Mouse (Mus musculus) midbrain, postnatal 0 days (tissue): ENCODE data around the gene Spsb1. TPM values are rescaled to one million over a fixed set of nuclear protein-coding genes. Genes with fewer than 3 reads are reported as not detected.

ENCODE experiments used
- ATAC-seq: fragments of 200-750 bp; cut with Nextera tagmentation; 2 replicates; pipeline ENCODE4 v1.8.0; 2017; ENCODE audit warnings: moderate number of reproducible peaks, mild to moderate bottlenecking, moderate TSS enrichment, moderate library complexity; ENCODE audit not compliant: low FRiP score
- DNase-seq: peaks from one replicate; pipeline ENCODE4 v3.0.0-alpha.2; 2015; ENCODE audit warnings: low spot score
- H3K27ac ChIP-seq: fragments of 300-500 bp; sonication (generic); 2 replicates; pipeline ENCODE4 v1.5.1; 2014; ENCODE audit warnings: low read depth, mild to moderate bottlenecking, low read length, mixed read lengths
- H3K27me3 ChIP-seq: fragments of 300-500 bp; sonication (generic); 2 replicates; pipeline ENCODE4 v1.6.1; 2014; ENCODE audit warnings: low read length, control low read depth, mixed read lengths; ENCODE audit not compliant: insufficient read depth
- H3K36me3 ChIP-seq: fragments of 300-500 bp; sonication (generic); 2 replicates; pipeline ENCODE4 v1.6.1; 2014; ENCODE audit warnings: low read length, control low read depth, mixed read lengths; ENCODE audit not compliant: insufficient read depth
- H3K4me1 ChIP-seq: fragments of 300-500 bp; sonication (generic); 2 replicates; pipeline ENCODE4 v1.6.1; 2014; ENCODE audit warnings: mild to moderate bottlenecking, control low read depth, antibody characterized with exemption, low read length, mixed read lengths; ENCODE audit not compliant: insufficient read depth
- H3K4me2 ChIP-seq: fragments of 300-500 bp; sonication (generic); 2 replicates; pipeline ENCODE4 v1.6.1; 2014; ENCODE audit warnings: low read depth, mild to moderate bottlenecking, low read length, mixed read lengths; ENCODE audit not compliant: poor library complexity, severe bottlenecking
- H3K4me3 ChIP-seq: fragments of 300-500 bp; sonication (generic); 2 replicates; pipeline ENCODE4 v1.5.1; 2014; ENCODE audit warnings: low read depth, mild to moderate bottlenecking, low read length, moderate library complexity
- H3K9ac ChIP-seq: fragments of 300-500 bp; sonication (generic); replicated peaks from 2 replicates; pipeline ENCODE4 v1.6.1; 2014; ENCODE audit warnings: mild to moderate bottlenecking, low read length, moderate library complexity, mixed read lengths; ENCODE audit not compliant: poor library complexity, severe bottlenecking
- H3K9me3 ChIP-seq: fragments of 300-500 bp; sonication (generic); 2 replicates; pipeline ENCODE4 v1.6.1; 2016; ENCODE audit warnings: low read length, control low read depth
- CTCF ChIP-seq: IDR thresholded peaks from 2 replicates; pipeline ENCODE4 v1.5.1; 2016; ENCODE audit warnings: antibody characterized with exemption, mild to moderate bottlenecking
- WGBS: fragments of 180-500 bp; shearing (Covaris S2); extraction: QIAGEN DNeasy Blood & Tissue Kit; methylation state at CpG from one replicate; pipeline ENCODE4 v1.1.7; 2014; 5-methylcytosine and 5-hydroxymethylcytosine counted together
- polyA plus RNA-seq: library from polyadenylated mRNA; unstranded; fragments of >200 nt; fragmentation: Nextera tagmentation; extraction: Ambion mirVana; gene quantifications from 2 replicates; pipeline ENCODE4 v1.2.1, GENCODE M21; 2015
- total RNA-seq: library from RNA; depleted of rRNA; stranded (reverse); fragments of >200 nt; gene quantifications from 2 replicates; pipeline ENCODE4 v1.2.3, GENCODE M21; 2014; rRNA removed

The Spsb1 gene
- total and polyA plus RNA-seq, 2 experiments from 2014 or later: 4.7 to 13.6 TPM

DNA sequence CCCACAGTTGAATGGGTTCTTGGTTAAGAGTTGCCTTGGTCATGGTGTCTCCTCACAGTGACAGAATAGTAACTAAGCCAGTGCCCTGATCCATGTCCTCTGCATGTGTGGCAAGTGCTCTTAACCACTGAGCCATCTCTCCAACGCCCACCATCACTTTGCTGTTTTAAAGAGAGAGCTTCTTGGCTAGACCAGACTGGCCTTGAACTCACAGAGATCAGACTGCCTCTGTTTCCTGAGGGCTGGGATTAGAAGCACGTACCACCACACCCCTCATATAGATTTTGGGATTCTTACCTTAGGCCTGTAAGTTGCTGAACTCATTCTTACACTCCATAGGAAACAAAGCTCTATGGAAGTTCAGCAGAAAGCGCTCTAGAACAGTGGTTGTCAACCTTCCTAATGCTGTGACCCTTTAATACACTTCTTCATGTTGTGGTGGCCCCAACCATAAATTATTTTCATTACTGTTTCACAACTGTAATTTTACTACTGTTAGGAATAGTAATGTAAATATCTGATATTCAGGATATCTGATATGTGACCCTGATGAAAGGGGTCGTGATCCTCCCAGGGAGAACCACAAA is 101.1 kb downstream of the Spsb1 start:
- no peak for DNase-seq
- no peak for ATAC-seq
- peak overlapping the region; percentile 47 for H3K4me2 ChIP-seq
- H3K36me3 ChIP-seq: no peaks in the 10 kb centered on the region
- 73% methylated on average over 4 of the region's 4 CpGs for WGBS
- no peaks in the 10 kb centered on the region for H3K27me3 ChIP-seq
- peaks cover 9% of the 10 kb centered on the region for H3K4me1 ChIP-seq
- TF ChIP-seq CTCF: no peak
- no peak overlapping the region; the same call in 1 of the 2 replicates for H3K4me3 ChIP-seq
- no peak overlapping the region for H3K27ac ChIP-seq
- H3K9me3 ChIP-seq: no peaks in the 10 kb centered on the region
- H3K9ac ChIP-seq: no peak overlapping the region

DNA sequence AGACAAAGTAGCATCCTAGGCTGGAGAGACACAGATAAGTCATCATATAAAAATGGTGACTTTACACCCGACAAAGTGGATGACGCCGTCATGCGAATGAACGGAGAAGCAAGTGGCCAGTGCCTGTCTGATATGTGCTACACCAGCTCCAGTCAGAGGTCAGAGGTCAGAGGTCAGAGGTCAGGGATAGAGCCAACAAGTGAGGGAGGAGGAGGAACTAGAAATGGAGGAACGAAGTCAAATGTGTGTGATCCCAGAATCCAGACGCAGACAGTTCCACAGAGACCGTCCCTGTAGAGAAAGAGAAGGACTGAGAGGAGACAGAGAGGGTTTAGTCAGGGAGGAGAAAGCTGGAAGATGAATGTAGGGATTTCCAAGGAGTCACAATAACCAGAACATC is 103.3 kb downstream of the Spsb1 start:
- no peak for TF ChIP-seq CTCF
- no peaks in the 10 kb centered on the region for H3K27me3 ChIP-seq
- H3K27ac ChIP-seq: no peak overlapping the region
- H3K4me3 ChIP-seq: no peak overlapping the region
- H3K36me3 ChIP-seq: no peaks in the 10 kb centered on the region
- ATAC-seq (no peak), DNase-seq (no peak)
- no peak overlapping the region for H3K4me2 ChIP-seq
- no peaks in the 10 kb centered on the region for H3K9me3 ChIP-seq
- H3K9ac ChIP-seq: no peak overlapping the region
- WGBS: 71% methylated on average over 8 of the region's 8 CpGs
- H3K4me1 ChIP-seq: peaks cover 9% of the 10 kb centered on the region

DNA sequence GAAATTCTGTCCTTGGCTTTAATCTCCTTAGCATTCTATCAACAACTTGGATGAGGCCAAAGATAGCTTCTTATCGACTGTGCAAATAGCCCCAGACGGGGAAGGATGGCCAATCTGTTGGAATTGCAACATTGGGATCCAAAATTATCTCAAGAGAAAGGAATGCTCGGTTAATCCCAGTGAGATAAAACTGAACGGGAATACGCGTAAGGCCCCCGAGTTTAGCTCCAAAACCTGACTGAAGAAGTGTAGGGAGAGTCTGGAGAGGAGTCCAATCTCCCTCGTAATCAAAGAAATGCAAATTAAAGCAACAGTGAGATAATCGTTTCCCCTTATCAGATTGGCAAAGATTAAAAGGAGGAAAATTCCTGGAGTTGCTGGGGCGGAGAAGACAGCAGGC is 104.2 kb downstream of the Spsb1 start:
- WGBS: 54% methylated on average over 10 of the region's 10 CpGs

GRCm38 (mm10) chr4:149850045-149850444 is 104.8 kb downstream of the Spsb1 start:
- Histone ChIP-seq H3K36me3 (no peaks in the 10 kb centered on the region), H3K9ac (no peak overlapping the region), H3K4me1 (peaks cover 7% of the 10 kb centered on the region), H3K27me3 (no peaks in the 10 kb centered on the region), H3K9me3 (no peaks in the 10 kb centered on the region), H3K4me3 (no peak overlapping the region), H3K27ac (no peak overlapping the region), H3K4me2 (no peak overlapping the region)
- no peak for ATAC-seq
- WGBS: 86% methylated on average over 7 of the region's 7 CpGs
- no peak for TF ChIP-seq CTCF
- no peak for DNase-seq

More for the DNA sequence above, 104.2 kb downstream of the Spsb1 start:
- Histone ChIP-seq H3K9ac (no peak overlapping the region), H3K9me3 (no peaks in the 10 kb centered on the region), H3K4me3 (no peak overlapping the region), H3K27ac (no peak overlapping the region), H3K36me3 (no peaks in the 10 kb centered on the region), H3K4me2 (no peak overlapping the region), H3K27me3 (no peaks in the 10 kb centered on the region), H3K4me1 (peaks cover 9% of the 10 kb centered on the region)
- TF ChIP-seq CTCF: no peak
- ATAC-seq (no peak), DNase-seq (no peak)

DNA sequence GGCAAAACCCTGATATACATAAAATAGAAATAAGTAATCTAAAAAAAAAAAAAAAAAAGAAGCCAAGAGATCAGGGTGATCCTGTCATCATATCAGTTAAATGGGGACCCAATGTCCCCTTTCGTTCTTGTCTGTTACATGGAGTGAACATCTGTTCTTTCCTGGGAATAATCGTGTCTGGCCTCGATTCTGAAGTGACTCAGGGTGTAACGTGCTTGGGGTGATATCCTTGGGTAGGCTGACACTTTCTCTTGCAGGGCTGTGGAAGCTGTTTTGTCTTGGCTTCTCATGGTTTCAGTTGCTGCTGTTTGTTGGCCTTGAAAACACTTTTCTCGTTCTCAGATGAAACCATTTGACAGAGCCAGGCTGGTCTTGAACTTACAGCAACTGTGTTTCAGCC is 105.8 kb downstream of the Spsb1 start:
- no peak for TF ChIP-seq CTCF
- H3K4me2 ChIP-seq: no peak overlapping the region
- no peak overlapping the region for H3K27ac ChIP-seq
- WGBS: 88% methylated on average over 5 of the region's 5 CpGs
- no peaks in the 10 kb centered on the region for H3K4me1 ChIP-seq
- no peaks in the 10 kb centered on the region for H3K9me3 ChIP-seq
- no peak overlapping the region for H3K4me3 ChIP-seq
- ATAC-seq (no peak), DNase-seq (no peak)
- no peak overlapping the region for H3K9ac ChIP-seq
- no peaks in the 10 kb centered on the region for H3K36me3 ChIP-seq
- H3K27me3 ChIP-seq: no peaks in the 10 kb centered on the region

- DNase-seq: no peak
- H3K36me3 ChIP-seq: no peaks in the 10 kb centered on the region
- no peak overlapping the region for H3K4me3 ChIP-seq
- no peak overlapping the region for H3K27ac ChIP-seq
- TF ChIP-seq CTCF: no peak
- H3K4me1 ChIP-seq: no peaks in the 10 kb centered on the region
- H3K27me3 ChIP-seq: no peaks in the 10 kb centered on the region
- H3K4me2 ChIP-seq: no peak overlapping the region
- ATAC-seq: no peak
- WGBS: 79% methylated on average over 22 of the region's 22 CpGs
- H3K9me3 ChIP-seq: no peaks in the 10 kb centered on the region
- no peak overlapping the region for H3K9ac ChIP-seq
Measured at GRCm38 (mm10) chr4:149846861-149847631, 107.8 kb downstream of the Spsb1 start.

Other genes starting within 250 kb of the Spsb1 start
- 55.2 and 67.8 TPM in 2 replicates for gene Tmem201, start 217.0 kb downstream of the Spsb1 start, total RNA-seq
- gene Tmem201, start 217.0 kb downstream of the Spsb1 start, polyA plus RNA-seq: 44.8 and 48.5 TPM in 2 replicates
- 16.6 and 19.8 TPM in 2 replicates for gene Slc25a33, start 180.8 kb downstream of the Spsb1 start, total RNA-seq
- 32.7 and 34.8 TPM in 2 replicates for gene Slc25a33, start 180.8 kb downstream of the Spsb1 start, polyA plus RNA-seq
- gene H6pd, start 54.0 kb upstream of the Spsb1 start, total RNA-seq: 12.6 and 13.6 TPM in 2 replicates
- gene H6pd, start 54.0 kb upstream of the Spsb1 start, polyA plus RNA-seq: 3.2 and 3.7 TPM in 2 replicates
- 4.4 TPM in 2 replicates for gene Gpr157, start 132.3 kb upstream of the Spsb1 start, total RNA-seq
- 0.47 and 0.49 TPM in 2 replicates for gene Gpr157, start 132.3 kb upstream of the Spsb1 start, polyA plus RNA-seq
- 1.5 and 4.3 TPM in 2 replicates for gene Slc2a5, start 164.2 kb upstream of the Spsb1 start, total RNA-seq
- 2.1 and 3.2 TPM in 2 replicates for gene Slc2a5, start 164.2 kb upstream of the Spsb1 start, polyA plus RNA-seq
- gene Slc2a7, start 193.9 kb upstream of the Spsb1 start, total RNA-seq: not detected in 2 replicates
- not detected in 2 replicates for gene Slc2a7, start 193.9 kb upstream of the Spsb1 start, polyA plus RNA-seq
- not detected in 2 replicates for gene Car6, start 246.3 kb upstream of the Spsb1 start, total RNA-seq
- not detected in 2 replicates for gene Car6, start 246.3 kb upstream of the Spsb1 start, polyA plus RNA-seq